Mouse (Mus musculus) large intestine, adult 2 months (tissue): ENCODE measurements at regions not wholly inside any gene's neighbourhood (a gene's known extent, or its start where the extent isn't known, plus 50 kb on each side); places are given as distances from the start of the nearest gene placed in this dataset.

Experiments used
- DNase-seq: peaks from one replicate; pipeline ENCODE4 v3.0.0-alpha.2; 2012; ENCODE audit warnings: low read depth, low spot score
- WGBS: fragments of 180-500 bp; shearing (Covaris S2); methylation state at CpG from one replicate; pipeline ENCODE4 v1.1.7; 2018; 5-methylcytosine and 5-hydroxymethylcytosine counted together

GRCm38 (mm10) chr11:71480094-71480493 is 249.6 kb upstream of the Nlrp1b start:
- 65% methylated on average over 3 of the region's 3 CpGs for WGBS
- DNase-seq, result no peak

- DNase-seq, result no peak
- WGBS, result 49% methylated on average over 5 of the region's 5 CpGs
Observed at GRCm38 (mm10) chr11:71497863-71498262, 251.9 kb upstream of the Wscd1 start.

GRCm38 (mm10) chr11:71498299-71498698 is 251.4 kb upstream of the Wscd1 start:
- WGBS, result 80% methylated on average over 3 of the region's 3 CpGs
- DNase-seq, result no peak

- 47% methylated on average over 3 of the region's 3 CpGs for WGBS
Observed at GRCm38 (mm10) chr11:71502156-71502555, 247.6 kb upstream of the Wscd1 start.

DNA sequence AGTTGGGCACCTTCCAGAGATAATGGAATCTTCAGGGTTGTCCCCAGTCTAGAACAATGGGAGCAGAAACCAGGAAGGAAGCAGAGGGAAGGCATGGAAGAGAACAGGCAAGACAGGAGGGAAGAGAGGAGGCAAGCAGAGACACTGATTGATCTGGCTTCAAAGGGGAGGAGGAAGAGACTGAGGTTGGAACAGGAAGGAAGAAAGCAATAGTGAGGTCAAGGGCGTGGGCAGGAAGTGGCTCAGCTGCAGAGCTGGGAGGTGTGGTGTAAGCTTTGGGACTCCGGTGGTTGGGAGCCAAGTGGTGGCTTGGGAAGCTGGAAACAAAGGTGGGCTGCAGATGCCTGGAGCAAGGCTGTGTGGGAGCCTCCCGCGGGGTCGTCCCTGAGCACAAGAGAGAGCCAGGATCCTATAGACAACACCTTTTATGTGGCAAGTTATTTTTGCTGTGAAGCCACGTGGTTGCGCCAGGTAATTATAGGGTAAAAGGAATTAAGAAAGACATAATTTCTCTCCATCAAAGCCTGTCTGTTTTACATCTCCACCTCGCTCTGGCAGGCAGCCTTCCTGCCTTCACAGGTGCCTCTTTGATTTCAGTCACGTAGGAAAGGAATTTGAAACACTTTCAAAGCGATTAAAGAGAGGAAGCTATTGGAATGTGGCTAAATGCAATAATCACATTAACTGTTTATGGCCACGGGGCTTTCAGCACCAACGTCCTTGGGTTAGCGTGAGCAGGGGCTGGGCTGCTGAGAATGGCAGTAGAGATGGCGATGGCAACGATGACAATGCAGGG is 237.3 kb upstream of the Wscd1 start:
- peak; percentile 2 for DNase-seq
- 27% methylated on average over 15 of the region's 15 CpGs for WGBS

More at GRCm38 (mm10) chr11:71502156-71502555, 247.6 kb upstream of the Wscd1 start:
- DNase-seq, result no peak

DNA sequence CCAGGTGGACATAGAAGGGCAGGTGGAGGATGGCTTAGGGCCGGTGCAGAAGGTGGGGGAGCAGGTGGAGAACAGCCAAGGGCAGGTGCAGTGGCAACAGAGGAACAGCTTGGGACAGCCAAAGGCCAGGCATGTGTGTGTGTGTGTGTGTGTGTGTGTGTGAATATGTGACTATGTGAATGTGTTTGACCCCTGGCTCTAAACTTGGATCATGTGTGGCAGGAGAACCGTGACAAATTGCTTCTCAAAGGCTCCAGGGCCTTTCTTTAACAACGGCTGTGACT is 236.7 kb upstream of the Wscd1 start:
- no peak for DNase-seq
- 43% methylated on average over 3 of the region's 3 CpGs for WGBS

GRCm38 (mm10) chr11:71515264-71515663 is 234.5 kb upstream of the Wscd1 start:
- WGBS, result 58% methylated on average over 6 of the region's 6 CpGs
- DNase-seq, result no peak

DNA sequence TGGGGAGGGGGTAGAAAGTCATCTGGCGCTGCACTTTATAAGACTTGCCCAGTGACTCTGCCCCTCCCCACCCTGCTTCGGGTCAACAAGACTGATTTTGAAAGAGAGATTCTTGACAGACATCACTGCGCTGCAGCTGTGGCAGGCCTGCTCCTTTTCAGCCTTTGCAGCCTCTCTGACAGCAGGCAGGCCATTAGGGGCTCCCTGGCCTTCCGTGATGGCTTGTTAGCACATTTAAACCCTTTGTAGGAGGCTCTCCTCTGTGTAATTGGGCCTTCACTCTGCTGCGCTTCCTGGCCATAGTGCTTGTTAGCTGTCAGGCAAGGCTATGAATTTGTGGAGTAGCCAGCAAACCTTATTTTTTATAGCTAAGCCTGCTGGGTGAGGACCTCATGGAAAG is 232.3 kb upstream of the Wscd1 start:
- DNase-seq, result no peak
- 42% methylated on average over 5 of the region's 5 CpGs for WGBS

- WGBS, result 84% methylated on average over 2 of the region's 2 CpGs
- DNase-seq, result no peak
Observed at GRCm38 (mm10) chr11:71527691-71528090, 222.0 kb upstream of the Wscd1 start.

- 75% methylated on average over 4 of the region's 4 CpGs for WGBS
- DNase-seq, result no peak
Observed at GRCm38 (mm10) chr11:71528588-71528987, 221.1 kb upstream of the Wscd1 start.

DNA sequence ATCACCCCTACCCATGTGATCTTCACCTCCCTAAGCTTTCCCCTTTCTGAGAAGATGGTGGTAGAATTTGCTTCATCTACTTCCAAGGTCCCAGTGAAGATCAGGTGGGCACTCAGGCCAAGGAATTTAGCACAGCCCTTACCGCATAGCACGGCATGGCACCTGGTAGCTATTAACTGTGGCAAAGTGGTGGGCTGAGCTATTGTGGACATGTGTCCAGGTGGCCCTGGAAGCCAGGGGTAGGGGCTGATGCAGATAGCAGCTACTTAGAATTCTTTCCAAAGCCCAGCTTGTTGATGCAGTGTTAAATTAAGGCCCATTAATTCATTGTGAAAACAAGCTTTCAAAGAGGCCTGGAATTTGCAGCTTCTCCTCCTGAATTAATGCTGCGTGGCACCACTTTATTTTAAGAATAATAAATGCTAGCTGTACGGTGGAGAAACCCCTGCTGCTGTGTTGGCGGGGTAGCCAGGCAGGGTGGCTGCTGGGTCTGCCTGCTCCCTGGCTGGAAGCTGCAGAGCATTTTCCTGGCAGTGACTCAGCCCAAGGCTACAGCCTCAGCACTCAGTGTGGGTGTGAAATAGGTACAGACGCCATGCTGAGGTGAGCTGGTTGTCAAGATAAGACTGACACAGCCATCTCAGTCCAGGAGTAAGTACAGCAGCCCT is 208.4 kb upstream of the Wscd1 start:
- WGBS, result 66% methylated on average over 6 of the region's 6 CpGs
- no peak for DNase-seq

DNA sequence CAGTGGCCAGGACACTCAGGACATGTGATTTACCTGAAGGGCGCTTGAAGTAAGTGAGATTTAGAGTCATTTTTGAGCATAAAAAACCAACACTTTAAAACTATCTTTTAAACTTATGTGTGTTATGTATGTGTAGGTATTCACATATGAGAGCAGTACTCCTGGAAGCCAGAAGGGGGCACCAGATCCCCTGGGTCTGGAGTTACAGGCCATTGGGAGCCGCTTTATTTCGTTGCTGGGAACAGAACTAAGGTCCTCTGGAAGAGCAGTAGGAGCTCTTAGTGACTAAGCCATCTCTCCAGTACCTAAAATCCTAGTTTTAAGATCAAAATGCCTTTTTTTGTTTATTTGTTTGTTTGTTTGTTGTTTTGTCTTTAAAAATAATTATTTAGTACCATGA is 192.3 kb upstream of the Wscd1 start:
- WGBS, result 93% methylated on average over 3 of the region's 3 CpGs
- no peak for DNase-seq

- no peak for DNase-seq
Observed at GRCm38 (mm10) chr11:71564831-71565230, 184.9 kb upstream of the Wscd1 start.

DNA sequence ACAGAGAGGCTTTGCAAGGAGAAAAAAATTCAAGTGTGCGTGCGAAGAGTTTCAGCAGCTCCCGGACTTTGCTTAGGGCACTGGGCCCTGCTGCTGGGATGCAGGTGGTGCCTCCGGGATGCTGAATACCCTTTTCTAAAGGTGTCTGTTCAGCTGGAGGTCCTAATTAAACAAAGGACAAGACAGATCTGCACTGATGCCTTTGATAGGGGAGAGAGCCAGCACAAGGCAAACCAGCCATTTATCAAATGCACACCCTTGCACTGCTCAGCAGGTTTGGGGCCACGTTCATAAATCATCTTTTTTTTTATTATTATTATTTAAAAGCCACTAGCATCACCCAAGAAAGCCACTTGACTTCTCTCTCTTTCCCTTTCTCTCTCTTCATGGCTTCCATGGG is 172.9 kb upstream of the Wscd1 start:
- DNase-seq, result no peak
- 84% methylated on average over 5 of the region's 5 CpGs for WGBS

DNA sequence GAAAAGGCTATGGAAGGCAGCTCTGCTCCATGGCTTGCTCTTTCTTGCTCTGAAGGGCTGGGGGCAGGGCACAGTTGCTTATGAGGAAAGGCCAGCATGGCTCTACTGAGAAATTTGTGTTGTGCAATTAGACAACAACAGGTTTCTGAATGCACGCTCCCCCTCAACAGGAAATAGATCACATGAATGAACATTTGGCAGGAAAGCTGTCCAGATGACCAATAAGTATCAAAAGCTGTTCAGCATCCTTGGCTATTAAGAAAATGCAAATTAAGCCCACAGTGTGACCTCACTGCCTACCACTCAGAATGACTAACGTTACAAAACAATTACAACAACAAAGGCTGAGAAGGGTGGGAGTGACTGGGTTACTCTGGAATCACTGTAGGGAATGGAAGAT is 167.9 kb upstream of the Wscd1 start:
- 60% methylated on average over 2 of the region's 2 CpGs for WGBS
- no peak for DNase-seq

DNA sequence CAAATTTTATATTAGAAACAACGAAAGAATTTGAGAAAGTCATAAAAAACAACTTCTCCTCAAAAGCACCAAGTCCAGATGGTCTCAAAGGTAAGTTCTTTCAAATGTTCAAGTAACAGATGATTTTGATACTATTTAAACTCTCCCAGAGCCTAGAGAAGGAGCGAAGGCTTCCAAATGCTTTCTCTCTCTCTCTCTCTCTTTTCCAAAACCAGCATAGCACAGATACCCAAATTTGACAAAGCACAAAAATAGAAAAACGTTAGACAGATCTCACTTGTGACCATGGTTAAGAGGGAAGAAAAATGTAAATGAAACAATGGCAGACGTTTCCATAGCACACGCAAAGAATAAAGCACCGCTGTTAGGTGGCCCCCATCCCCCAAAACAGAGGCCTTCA is 158.7 kb upstream of the Wscd1 start:
- WGBS, result 90% methylated on average over 6 of the region's 6 CpGs
- no peak for DNase-seq

DNA sequence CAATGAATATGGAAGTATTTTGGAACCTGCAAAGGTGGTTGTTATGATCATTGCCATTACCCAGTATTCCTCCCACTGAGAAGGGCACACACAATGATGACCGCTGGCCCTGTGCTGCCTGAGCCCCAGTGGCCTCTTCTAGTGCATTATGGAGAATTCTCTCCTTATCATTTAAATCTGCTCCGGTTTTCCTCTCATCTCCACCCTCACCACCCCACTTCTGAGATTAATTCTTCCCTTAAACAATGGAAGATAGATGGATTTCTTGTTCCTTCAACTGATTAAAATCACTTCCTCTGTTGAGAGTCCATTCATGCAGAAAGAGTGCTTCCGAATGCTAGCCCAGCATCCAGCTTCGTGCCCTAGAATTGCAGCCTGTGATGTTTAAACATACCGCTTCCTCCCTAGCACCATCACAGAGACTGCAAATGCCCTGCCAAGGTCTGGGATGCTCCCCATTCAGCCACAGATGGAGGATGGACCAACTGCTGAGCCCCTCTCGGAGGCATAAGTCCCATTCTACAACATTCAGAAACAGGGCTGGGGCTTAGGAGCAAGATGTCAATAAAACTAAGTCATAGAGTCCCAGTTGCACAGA is 155.4 kb upstream of the Wscd1 start:
- no peak for DNase-seq
- WGBS, result 83% methylated on average over 6 of the region's 6 CpGs

GRCm38 (mm10) chr11:71597709-71598108 is 152.0 kb upstream of the Wscd1 start:
- WGBS, result 41% methylated on average over 1 of the region's 1 CpGs
- DNase-seq, result no peak

DNA sequence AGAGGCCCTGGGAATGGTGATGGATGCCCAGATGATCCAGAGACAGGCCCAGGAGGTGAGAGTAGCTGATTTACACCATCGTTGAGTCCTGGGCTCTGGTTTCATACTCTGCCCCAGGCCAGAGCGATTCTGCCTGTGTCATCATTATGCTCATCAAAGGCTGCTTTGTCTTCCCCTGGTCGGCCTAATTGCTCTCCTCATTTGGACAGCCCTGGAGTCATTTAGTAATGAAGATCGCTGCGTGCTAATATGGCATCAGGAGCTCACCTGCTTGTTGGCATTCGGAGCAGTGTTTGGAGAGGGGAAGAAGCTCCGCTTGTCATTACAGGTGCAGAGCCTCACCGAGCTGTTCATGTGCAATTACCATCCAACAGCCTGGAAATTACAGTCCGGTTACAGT is 138.9 kb upstream of the Wscd1 start:
- no peak for DNase-seq
- WGBS, result 63% methylated on average over 9 of the region's 9 CpGs

GRCm38 (mm10) chr11:71615526-71615925 is 134.2 kb upstream of the Wscd1 start:
- WGBS, result 68% methylated on average over 5 of the region's 5 CpGs
- DNase-seq, result no peak

- no peak for DNase-seq
- WGBS, result 68% methylated on average over 5 of the region's 5 CpGs
Observed at GRCm38 (mm10) chr11:71625501-71626191, 124.1 kb upstream of the Wscd1 start.
